Mouse (Mus musculus) testis, adult 2 months (tissue): Measurements from ENCODE around the gene Lsmem1.

Experiments used
- CTCF ChIP-seq: fragments of 200-500 bp; IDR thresholded peaks from 2 replicates; pipeline ENCODE4 v1.5.1; 2012; ENCODE audit warnings: low read depth, mild to moderate bottlenecking, inconsistent platforms, low read length, moderate library complexity; ENCODE audit not compliant: control insufficient read depth, insufficient read depth, insufficient replicate concordance
- POLR2A ChIP-seq: fragments of 200-500 bp; IDR thresholded peaks from 2 replicates; pipeline ENCODE4 v1.6.1; 2012; ENCODE audit warnings: low read depth, mild to moderate bottlenecking, inconsistent platforms, low read length, moderate library complexity; ENCODE audit not compliant: control insufficient read depth

- TF ChIP-seq POLR2A (no peak), CTCF (no peak)
These were observed 27.7 kb downstream of the Lsmem1 start for GRCm38 (mm10) chr12:40171637-40172036.
